Mouse (Mus musculus): ENCODE data around the gene Grk6. TPM values are rescaled to one million over a fixed set of nuclear protein-coding genes. Genes with fewer than 3 reads are reported as not detected.

Grk6 gene
- polyA plus RNA-seq, 1 experiment from 2014 or later: 71.1 TPM

DNA sequence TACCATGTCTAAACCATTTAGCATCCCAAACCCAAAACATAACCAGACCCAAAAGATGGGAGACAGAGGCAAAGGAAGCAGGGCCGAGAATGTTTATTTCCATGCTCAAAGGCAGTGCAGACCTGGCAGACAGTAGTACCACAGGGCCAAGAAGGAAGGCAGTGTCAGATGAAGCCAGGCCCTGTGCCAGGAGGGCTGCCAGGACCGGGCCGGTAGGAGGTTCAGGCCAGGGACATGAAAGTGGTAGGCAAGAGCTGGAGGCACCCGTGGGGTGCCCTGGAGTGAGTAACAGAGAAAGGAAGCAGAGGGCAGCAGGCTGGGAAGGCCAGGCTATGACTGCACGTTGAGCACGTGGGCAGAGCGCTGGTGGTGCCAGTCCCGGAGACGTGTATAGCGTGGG is 61.8 kb downstream of the Grk6 start:
- 96% methylated on average over 10 of the region's 10 CpGs for WGBS

DNA sequence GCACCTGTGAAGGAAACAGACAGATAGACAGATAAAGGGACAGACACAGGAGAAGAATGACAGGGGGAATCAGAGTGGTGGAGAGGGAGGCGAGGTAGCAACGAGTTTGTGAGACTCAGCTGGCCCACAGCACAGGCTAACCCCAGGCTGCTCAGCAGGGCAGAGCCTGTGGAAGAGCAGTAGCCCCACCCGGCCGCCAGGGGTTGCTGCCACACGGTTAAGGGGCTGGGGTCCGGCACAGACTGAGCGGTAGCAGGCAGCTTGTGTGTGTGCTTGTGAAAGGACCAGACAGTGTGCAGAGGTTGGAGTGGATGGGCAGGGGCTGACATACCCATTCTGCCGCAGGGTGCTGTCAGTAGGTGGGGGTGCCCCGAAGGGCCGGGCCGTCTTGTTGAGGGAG is 63.0 kb downstream of the Grk6 start:
- WGBS: 72% methylated on average over 11 of the region's 11 CpGs
- H3K4me3 ChIP-seq: no peak overlapping the region
- H3K27ac ChIP-seq: no peak overlapping the region
- H3K27me3 ChIP-seq (ENCODE audit: low read depth, poor library complexity, severe bottlenecking): no peaks in the 10 kb centered on the region
- H3K36me3 ChIP-seq: peaks cover 92% of the 10 kb centered on the region
- H3K9me3 ChIP-seq (replicated peaks): no peaks in the 10 kb centered on the region
- H3K4me1 ChIP-seq: peaks cover 30% of the 10 kb centered on the region
- DNase-seq (ENCODE audit: low spot score): no peak

More for the DNA sequence above, 61.8 kb downstream of the Grk6 start:
- Histone ChIP-seq H3K9me3 (replicated peaks) (no peaks in the 10 kb centered on the region), H3K36me3 (peaks cover 99% of the 10 kb centered on the region), H3K4me1 (peaks cover 20% of the 10 kb centered on the region), H3K27me3 (ENCODE audit: low read depth, poor library complexity, severe bottlenecking) (no peaks in the 10 kb centered on the region), H3K4me3 (no peak overlapping the region), H3K27ac (no peak overlapping the region)
- DNase-seq (ENCODE audit: low spot score): no peak

DNA sequence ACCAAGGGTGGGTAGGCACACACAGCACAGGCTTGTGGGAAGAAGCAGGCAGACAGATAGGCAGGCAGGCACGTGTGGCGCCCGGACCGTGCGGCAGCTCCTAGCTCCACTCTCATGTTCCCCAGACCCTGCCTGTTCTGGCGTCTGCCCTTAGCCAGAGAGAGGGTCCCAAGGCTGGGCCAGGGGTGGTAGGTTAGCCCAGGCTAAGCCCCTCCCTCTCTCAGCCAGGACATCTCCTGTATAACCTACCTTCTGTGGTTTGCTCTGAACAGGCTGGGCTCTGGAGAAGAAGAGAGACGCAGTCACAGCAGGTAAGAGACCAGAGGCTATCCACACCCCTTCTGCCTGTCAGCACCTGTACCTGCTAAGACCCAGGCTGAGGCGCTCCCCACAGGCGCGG is 63.7 kb downstream of the Grk6 start:
- H3K27ac ChIP-seq: no peak overlapping the region
- DNase-seq (ENCODE audit: low spot score): no peak
- no peaks in the 10 kb centered on the region for H3K9me3 ChIP-seq (replicated peaks)
- peaks cover 87% of the 10 kb centered on the region for H3K36me3 ChIP-seq
- 96% methylated on average over 10 of the region's 10 CpGs for WGBS
- H3K4me3 ChIP-seq: no peak overlapping the region
- H3K27me3 ChIP-seq (ENCODE audit: low read depth, poor library complexity, severe bottlenecking): no peaks in the 10 kb centered on the region
- H3K4me1 ChIP-seq: peaks cover 33% of the 10 kb centered on the region

DNA sequence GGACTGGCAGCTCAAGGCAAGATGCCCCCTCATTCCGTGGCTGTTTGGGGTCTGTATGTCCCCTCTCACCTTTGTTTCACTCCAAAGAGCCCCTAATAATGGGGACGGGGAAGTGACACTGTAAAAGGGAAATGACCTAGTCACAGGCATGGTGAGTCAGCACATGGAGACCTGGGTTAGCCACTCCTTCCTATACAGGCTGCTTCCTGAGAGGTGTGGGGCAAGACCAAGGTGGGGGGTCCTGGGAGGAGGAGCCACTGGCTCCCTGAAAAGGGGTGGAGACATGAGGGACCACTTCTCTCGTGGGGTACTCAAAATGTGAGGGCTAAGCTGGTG is 65.4 kb downstream of the Grk6 start:
- Histone ChIP-seq H3K36me3 (peaks cover 70% of the 10 kb centered on the region), H3K4me3 (peak overlapping the region; percentile 92), H3K27me3 (ENCODE audit: low read depth, poor library complexity, severe bottlenecking) (peaks cover 5% of the 10 kb centered on the region; the same call in 1 of the 2 replicates), H3K9me3 (replicated peaks) (no peaks in the 10 kb centered on the region), H3K27ac (peak overlapping the region; percentile 98), H3K4me1 (peaks cover 38% of the 10 kb centered on the region)
- DNase-seq (ENCODE audit: low spot score): no peak
- WGBS: 35% methylated on average over 3 of the region's 3 CpGs

Small RNAs within 50 kb of the gene (microRNA-seq; reads per million reads assigned to microRNA genes)
- gene Mir6943: not detected
- 119 reads per million, percentile 50 among the genes with 10 or more reads in this experiment for gene Mir6944
- gene Mir6945: 4.7 reads per million, percentile 8 among the genes with 10 or more reads in this experiment

Other genes starting within 250 kb of the Grk6 start
- 63.5 and 69.1 TPM in 2 replicates for gene Nsd1, start 235.3 kb upstream of the Grk6 start, polyA plus RNA-seq (2016; fragmentation: Nextera tagmentation; extraction: Ambion mirVana)
- gene Prelid1, start 124.6 kb upstream of the Grk6 start, polyA plus RNA-seq (2016; fragmentation: Nextera tagmentation; extraction: Ambion mirVana): 472 and 529 TPM in 2 replicates
- gene Rab24, start 123.1 kb upstream of the Grk6 start, polyA plus RNA-seq (2016; fragmentation: Nextera tagmentation; extraction: Ambion mirVana): 79.0 and 85.8 TPM in 2 replicates
- 15.8 and 27.5 TPM in 2 replicates for gene Mxd3, start 115.2 kb upstream of the Grk6 start, polyA plus RNA-seq (2016; fragmentation: Nextera tagmentation; extraction: Ambion mirVana)
- gene Lman2, start 82.3 kb upstream of the Grk6 start, polyA plus RNA-seq (2016; fragmentation: Nextera tagmentation; extraction: Ambion mirVana): 112 and 113 TPM in 2 replicates
- gene Rgs14, start 75.3 kb upstream of the Grk6 start, polyA plus RNA-seq (2016; fragmentation: Nextera tagmentation; extraction: Ambion mirVana): 0.70 and 1.1 TPM in 2 replicates
- gene Slc34a1, start 46.9 kb upstream of the Grk6 start, polyA plus RNA-seq (2016; fragmentation: Nextera tagmentation; extraction: Ambion mirVana): not detected in 2 replicates
- not detected in 2 replicates for gene Pfn3, start 29.8 kb upstream of the Grk6 start, polyA plus RNA-seq (2016; fragmentation: Nextera tagmentation; extraction: Ambion mirVana)
- gene F12, start 18.3 kb upstream of the Grk6 start, polyA plus RNA-seq (2016; fragmentation: Nextera tagmentation; extraction: Ambion mirVana): 0.14 TPM in 1 of 2 replicates, not detected in the other
- gene Prr7, start 19.2 kb downstream of the Grk6 start, polyA plus RNA-seq (2016; fragmentation: Nextera tagmentation; extraction: Ambion mirVana): 0.34 and 0.35 TPM in 2 replicates
- 346 and 417 TPM in 2 replicates for gene Dbn1, start 43.0 kb downstream of the Grk6 start, polyA plus RNA-seq (2016; fragmentation: Nextera tagmentation; extraction: Ambion mirVana)
- 202 and 206 TPM in 2 replicates for gene Pdlim7, start 68.6 kb downstream of the Grk6 start, polyA plus RNA-seq (2016; fragmentation: Nextera tagmentation; extraction: Ambion mirVana)
- gene Dok3, start 84.2 kb downstream of the Grk6 start, polyA plus RNA-seq (2016; fragmentation: Nextera tagmentation; extraction: Ambion mirVana): 2.7 and 2.9 TPM in 2 replicates
- 94.0 and 102 TPM in 2 replicates for gene Ddx41, start 91.6 kb downstream of the Grk6 start, polyA plus RNA-seq (2016; fragmentation: Nextera tagmentation; extraction: Ambion mirVana)
- gene Fam193b, start 126.0 kb downstream of the Grk6 start, polyA plus RNA-seq (2016; fragmentation: Nextera tagmentation; extraction: Ambion mirVana): 65.8 and 70.7 TPM in 2 replicates
- 111 and 123 TPM in 2 replicates for gene Tmed9, start 128.7 kb downstream of the Grk6 start, polyA plus RNA-seq (2016; fragmentation: Nextera tagmentation; extraction: Ambion mirVana)
- gene B4galt7, start 154.8 kb downstream of the Grk6 start, polyA plus RNA-seq (2016; fragmentation: Nextera tagmentation; extraction: Ambion mirVana): 30.9 and 31.6 TPM in 2 replicates
- gene Caml, start 177.9 kb downstream of the Grk6 start, polyA plus RNA-seq (2016; fragmentation: Nextera tagmentation; extraction: Ambion mirVana): 48.1 and 53.3 TPM in 2 replicates
- gene Ddx46, start 190.0 kb downstream of the Grk6 start, polyA plus RNA-seq (2016; fragmentation: Nextera tagmentation; extraction: Ambion mirVana): 41.5 and 45.6 TPM in 2 replicates
- gene B230219D22Rik, start 248.1 kb downstream of the Grk6 start, polyA plus RNA-seq (2016; fragmentation: Nextera tagmentation; extraction: Ambion mirVana): 55.5 and 65.2 TPM in 2 replicates

All from limb, embryonic 10.5 days (tissue).